Mouse (Mus musculus) right cerebral cortex, postnatal 36 days (tissue): ENCODE results near the gene Cadm3.

Source experiments
- DNase-seq, 2 experiments: peaks; one replicate each; pipeline ENCODE4 v3.0.0; 2022; ENCODE audit warnings: low spot score in 2 of 2, mixed read lengths in 1 of 2

Gene Cadm3

DNA sequence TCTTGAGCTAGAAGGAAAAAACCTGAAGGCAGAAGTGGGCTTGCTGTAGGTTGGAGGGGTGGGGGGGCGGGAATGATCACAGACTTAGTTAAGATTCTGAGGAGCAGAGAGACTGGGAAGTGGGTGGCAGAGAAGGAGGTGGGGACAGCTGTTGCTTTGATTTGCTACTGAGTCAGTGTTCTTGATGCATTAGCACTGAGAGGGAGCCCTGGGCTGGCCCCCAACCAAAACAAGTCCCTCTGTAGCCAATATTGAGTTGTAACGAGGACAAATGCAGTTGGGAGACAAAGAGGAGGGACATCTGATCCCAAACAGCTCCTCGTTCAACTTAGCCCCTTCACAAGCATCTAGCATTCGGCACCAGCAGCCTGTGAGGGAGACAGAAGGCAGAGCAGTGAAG lies 9.7 kb downstream of the Cadm3 start:
- DNase-seq = peak; percentile 53 to 73

DNA sequence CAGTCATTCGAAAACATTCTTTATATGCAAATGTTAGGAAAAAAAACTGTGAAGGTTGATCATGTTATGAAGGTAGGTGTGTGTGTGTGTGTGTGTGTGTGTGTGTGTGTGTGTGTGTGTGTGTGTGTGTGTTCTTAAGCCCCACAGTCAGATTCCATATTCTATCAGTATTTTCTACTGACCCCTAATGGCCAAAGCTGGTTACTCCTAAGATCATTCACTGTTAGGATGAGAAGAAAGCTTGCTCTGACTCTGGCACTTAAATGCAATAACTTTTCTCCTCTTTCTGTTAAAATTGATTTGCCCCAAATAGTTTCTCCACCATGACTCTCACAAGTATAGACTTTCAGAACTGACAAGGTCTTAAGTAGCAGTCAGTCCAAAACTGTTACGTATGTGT lies 10.8 kb downstream of the Cadm3 start:
- no peak for DNase-seq

DNA sequence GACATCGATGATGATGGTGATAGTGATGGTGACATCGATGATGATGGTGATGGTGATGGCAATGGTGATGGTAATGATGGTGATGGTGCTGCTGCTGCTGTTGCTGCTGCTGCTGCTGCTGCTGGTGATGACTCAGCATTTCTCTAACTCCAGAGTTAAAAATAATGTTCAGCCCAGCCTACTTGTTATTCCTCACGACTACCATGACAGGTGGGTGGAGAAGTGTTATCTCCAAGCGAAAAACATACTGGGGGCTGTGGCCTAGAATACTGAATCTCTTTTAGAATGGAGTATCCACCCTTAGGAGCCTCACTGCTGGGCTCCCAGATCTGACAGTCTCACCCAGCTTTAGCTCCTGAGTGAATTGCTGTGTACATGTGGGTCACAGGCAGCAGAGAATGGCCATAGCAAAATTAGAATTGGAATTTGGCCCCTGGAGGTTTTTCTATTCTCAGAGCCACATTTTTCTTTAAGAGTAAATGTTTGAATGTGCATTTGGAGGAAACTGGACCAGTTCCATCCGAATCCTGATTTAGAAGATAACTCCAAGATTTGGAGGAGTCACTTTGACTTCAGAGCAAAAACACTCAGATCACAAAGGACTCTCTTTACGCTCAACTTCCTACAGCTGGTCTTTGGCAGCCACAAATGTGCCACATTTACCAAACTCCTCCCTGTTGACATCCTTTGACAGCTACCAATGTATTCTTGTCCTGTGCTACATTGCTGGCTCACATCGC lies 12.2 kb downstream of the Cadm3 start:
- peak in 1 of 2 experiments; percentile 80 for DNase-seq

DNA sequence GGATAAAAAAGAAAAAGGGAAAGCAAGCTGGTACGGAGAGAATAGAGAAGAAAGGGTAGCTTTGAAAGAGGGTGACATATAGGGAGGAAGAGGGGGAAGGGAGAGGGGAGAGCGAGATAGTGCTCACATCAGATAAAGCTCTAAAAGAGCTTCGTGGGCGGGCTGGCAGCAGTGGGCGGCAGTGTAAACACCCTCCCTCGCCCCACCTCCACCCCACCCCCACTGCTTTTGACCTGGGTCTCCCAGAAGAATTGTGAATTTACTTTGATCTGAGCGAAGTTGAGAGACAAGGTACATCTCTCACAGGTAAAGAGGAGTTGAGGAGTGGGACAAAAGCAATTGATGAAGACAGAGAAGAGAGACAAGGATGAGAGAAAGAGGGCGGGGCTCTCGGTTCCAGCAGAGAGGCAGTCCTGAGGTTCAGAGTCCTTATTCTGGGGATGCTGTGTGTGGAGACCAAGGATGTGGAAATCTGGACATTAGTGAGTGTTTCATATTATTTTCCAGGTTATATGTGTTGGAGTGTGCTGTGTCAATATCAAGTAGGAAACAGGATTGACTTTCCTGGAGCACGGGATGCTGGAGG lies 17.0 kb downstream of the Cadm3 start, which contains the start of gene Aim2:
Gene Aim2, plus strand, starts transcription at position 508 of the 586 bp plus-strand sequence.
- no peak for DNase-seq

GRCm38 (mm10) chr1:173349946-173350345 lies 17.5 kb downstream of the Cadm3 start:
- no peak for DNase-seq

DNA sequence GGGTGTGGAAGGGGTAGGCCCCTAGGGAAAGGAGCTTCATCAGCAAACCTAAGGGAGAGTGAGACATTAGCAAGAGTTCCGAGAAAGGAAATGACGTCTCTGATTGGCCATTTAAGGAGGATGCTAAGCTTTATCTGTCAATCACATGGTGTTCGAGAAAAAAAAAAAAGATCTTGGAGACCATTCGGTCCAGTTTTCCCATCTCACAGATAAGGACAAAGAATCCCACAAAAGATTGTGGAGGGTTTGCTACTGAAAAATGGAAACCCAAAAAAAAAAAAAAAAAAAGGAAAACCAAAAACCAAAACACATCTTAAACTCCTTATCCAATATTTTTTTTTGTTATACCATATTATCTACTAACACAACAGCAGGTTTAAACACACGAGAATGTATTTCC lies 18.3 kb downstream of the Cadm3 start:
- no peak for DNase-seq

GRCm38 (mm10) chr1:173348527-173348926 lies 19.0 kb downstream of the Cadm3 start:
- DNase-seq = no peak

- DNase-seq = no peak
Measured at GRCm38 (mm10) chr1:173345112-173345511, 22.4 kb downstream of the Cadm3 start.

- DNase-seq = no peak
Measured at GRCm38 (mm10) chr1:173343934-173344333, 23.6 kb downstream of the Cadm3 start.

GRCm38 (mm10) chr1:173342425-173342824 lies 25.1 kb downstream of the Cadm3 start:
- no peak for DNase-seq

DNA sequence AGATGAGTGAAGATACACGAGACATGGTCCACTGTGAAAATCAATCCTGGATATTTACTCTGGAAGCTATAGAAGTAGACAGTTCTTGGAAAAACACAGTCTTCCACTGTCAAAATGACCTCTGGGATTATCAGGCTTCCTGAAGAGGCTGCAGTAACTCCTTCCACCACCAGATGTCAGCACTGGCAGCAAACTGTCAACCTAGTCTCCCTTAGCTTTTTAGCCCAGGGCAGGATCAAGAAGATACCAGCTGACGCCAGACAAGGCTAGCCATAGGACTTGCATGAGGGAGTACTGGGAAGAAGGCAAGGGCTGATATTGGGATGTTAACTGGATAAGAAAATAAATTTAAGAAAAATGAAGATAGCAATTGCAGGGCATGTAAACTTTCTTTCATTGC lies 28.0 kb downstream of the Cadm3 start:
- DNase-seq = no peak

DNA sequence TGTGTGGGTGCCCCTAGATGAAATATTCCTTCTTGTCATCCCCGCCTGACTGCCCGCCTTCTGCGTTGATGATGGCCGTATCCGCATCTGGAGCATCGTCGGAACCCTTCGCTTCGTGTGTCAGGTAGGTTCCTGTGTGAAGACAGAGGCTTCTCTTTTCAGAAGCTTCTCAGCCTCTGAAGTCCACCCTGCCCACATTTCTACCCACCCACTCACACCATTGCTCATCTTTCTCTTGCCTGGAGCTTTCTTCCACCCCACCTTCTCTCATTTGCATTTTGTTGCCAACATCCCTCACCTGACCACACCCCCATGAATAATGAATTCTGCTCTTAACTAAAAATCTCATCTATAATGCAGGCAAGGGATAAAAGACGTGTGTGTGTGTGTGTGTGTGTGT lies 30.5 kb downstream of the Cadm3 start:
- DNase-seq = no peak

DNA sequence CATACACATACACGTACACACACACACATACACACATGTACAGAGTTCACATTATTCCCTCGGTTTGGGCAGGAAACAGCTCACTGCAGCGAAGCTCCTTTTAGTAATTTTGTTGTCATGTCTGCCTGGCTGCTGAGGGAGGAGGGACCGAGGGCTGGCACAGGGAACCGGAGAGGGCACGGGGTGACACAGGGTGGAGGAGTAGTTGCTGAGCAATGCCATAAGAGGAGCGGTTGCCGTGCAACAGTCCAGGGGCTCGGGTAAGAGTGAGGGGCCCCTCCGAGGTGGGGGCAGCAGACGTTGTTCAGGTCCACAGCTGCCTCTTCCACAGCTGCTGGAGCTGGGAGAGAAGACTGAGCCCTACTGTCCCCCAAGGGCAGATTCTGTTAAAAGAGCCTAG lies 31.6 kb downstream of the Cadm3 start:
- DNase-seq = no peak

DNA sequence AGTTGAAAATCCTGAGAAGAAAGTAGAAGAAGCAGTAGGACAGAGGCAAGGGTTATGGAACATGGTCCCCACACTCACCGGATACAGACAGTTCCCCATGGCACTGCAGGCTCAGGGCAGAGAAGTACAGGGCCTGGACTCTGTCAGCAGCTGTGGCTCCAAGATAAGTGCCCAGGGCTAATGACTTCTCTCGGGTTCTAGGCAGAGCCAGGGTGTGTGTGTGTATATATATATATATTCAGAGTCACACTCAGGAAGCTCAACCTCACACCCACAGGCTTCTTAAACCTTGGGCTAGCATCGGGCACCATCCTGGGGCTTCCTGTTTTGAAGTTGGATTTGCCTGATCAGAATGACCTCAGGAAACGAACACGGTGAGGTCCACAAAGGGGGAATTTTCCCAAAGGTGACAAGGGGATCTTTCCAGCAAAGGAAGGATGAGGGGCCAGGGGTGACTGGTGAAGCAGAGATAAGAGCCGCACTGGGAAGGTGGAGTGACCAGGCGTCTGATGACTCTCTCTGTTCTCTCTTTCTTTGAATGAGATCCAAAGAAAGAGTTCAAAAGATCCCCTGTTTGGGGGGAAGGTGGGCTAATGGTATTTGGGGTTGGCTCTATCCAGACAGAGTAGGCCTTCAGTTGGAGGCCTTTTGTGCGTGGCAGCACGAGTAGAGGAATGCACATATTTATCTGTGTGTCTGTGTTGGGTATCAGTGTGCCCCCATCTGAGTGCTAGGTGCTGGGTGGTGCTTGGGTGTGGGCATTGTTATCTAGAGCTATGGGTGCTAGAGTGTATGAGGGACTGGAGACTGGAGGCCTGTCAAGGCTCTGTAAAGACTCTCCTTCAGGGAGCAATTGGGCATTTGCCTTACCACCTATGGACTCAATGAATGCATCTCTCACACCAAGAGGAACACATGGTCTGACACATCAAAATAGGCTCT lies 33.9 kb downstream of the Cadm3 start, which contains the start of gene Ackr1:
Gene Ackr1, minus strand, starts transcription at position 439 of the 942 bp plus-strand sequence.
- no peak for DNase-seq

GRCm38 (mm10) chr1:173332418-173332817 lies 35.1 kb downstream of the Cadm3 start:
- no peak for DNase-seq

DNA sequence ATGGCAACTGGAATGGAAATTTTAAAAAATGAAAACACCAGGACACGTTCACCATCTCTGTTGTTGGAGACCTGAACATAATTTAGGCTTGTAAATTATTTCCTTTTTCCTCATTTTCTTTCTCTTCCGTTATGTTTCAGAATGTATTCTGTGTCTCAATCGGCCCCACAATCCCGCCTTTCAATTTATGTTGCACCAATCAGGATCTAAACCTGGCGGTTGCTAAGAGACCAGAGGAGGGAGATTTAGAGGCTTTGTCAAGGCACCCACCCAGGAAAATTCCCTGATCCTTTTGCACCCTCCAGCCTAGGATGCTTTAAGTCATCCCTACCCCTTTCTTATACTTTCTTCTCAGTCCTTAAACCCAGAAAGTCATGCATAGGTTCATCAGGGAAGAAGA lies 37.8 kb downstream of the Cadm3 start:
- DNase-seq = no peak

- no peak for DNase-seq
Measured at GRCm38 (mm10) chr1:173329185-173329584, 38.3 kb downstream of the Cadm3 start.

- DNase-seq = no peak
Measured at GRCm38 (mm10) chr1:173328446-173328845, 39.0 kb downstream of the Cadm3 start.

DNA sequence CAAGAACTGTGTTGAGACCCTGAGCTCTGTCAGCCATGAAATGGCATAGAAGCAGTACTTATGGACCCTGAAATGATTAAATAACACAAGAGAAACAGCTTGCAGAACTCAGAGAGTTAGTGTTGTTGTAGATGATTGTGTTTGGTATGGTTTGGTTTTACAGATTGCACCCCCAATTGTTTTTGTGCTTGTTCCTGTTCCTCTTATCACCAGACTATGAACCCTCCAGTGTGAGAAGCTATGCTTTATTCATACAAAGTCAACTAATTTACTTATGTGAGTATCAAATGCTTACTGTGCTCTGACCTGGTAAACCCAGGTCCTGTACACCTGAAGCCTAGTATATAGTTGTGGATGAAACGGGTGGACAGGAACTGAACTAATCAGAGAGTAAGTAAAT lies 40.9 kb downstream of the Cadm3 start:
- DNase-seq = no peak

DNA sequence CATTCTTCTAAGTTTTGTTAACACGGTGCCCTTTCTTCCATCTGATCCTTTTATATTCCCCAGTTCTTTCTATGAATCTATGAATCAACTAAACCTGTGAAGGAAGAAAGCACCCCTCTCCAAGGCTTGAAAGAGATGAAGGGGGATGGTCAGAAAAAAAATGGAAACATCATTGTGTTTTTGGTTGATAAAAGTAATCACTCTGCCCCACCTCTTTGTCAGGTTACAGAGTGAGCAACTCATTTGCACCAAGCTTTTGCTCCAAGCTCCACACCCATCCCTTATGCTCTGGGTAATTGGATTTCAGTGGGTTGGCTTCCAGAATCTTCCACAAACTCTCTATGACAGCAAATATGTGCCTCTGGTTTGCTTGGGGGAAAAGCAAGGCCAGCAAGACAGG lies 42.1 kb downstream of the Cadm3 start:
- DNase-seq = no peak

DNA sequence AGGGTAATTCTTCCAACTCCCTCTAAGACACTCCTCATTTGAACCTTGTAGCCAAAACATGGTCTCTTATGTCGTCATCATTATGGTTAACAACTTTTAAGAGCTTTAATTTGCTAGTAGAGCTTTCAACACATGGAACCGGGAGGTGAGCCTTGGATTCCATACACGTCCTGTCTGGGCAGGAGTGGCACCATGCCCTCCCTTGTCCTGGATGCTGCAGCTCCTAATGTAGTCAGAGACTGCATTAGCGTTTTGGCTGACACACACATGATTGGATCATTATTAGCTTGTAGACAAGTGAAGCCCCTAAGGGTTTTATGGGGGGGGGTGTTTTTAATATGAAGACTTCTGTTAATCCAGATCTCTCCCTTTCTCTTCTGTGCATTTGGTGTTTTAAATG lies 42.5 kb downstream of the Cadm3 start:
- no peak for DNase-seq

GRCm38 (mm10) chr1:173323839-173324585 lies 43.5 kb downstream of the Cadm3 start:
- no peak for DNase-seq
